Mouse (Mus musculus) left cerebral cortex, postnatal 10 days (tissue): ENCODE results near the gene 4930432M17Rik. TPM values are rescaled to one million over a fixed set of nuclear protein-coding genes. Genes with fewer than 3 reads are reported as not detected.

Experiments
- DNase-seq, 2 experiments: peaks; one replicate each; pipeline ENCODE4 v3.0.0; 2021 to 2022; ENCODE audit warnings: low spot score in 2 of 2, mixed read lengths in 1 of 2; ENCODE audit errors: extremely low spot score in 1 of 2
- intact Hi-C: fragments of 180-260 bp; cut with DNase I; formaldehyde crosslinking; loops from one replicate; pipeline ENCODE4 v1.15.1; 2025
- total RNA-seq, 2 experiments: library from RNA; stranded (reverse); gene quantifications; 2 replicates each; pipeline ENCODE4 v1.2.3; 2021

4930432M17Rik gene
- total RNA-seq, 2 experiments from 2014 or later, result not detected

GRCm38 (mm10) chr3:121721691-121722070, 51.1 kb downstream of the 4930432M17Rik start:
- DNase-seq, result no peak
- intact Hi-C loops, result loop anchor here (5.0 kb wide), 1 partner anchor 84 kb away; no protein-coding TSS in a partner anchor

- DNase-seq, result peak; percentile 73 to 92
- intact Hi-C loops, result loop anchor here (5.0 kb wide), 1 partner anchor 86 kb away; no protein-coding TSS in a partner anchor
Measured at GRCm38 (mm10) chr3:121722971-121723844, 52.6 kb downstream of the 4930432M17Rik start, which contains the start of gene F3. TSS of gene F3 (plus strand) at chr3:121723537.

DNA sequence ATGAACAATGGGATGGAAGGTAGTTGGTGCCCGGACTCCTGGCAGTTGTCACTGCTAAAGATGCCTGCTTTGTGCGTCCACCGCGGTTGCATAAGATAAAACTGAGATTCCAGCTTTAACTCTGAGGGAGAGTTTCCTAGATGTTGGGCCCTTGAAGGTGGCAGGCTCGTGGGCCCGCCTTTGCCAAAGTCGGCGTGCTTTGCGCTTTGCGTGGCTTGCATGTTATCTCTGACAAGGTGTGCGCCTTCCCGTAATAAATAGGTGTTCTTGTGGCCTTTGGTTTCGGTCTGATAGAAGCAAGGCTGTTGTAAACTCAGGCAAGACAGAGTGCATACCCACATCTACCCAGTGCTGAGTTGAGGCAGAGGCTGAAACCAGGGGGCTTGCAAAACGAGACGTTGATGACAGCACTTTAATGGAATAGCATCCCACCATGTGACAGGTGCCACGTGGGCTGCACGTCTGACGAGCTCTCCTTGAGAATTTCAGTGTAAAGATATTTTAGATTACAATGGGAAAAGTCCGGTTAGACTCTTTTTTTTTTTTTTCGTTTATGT, 53.5 kb downstream of the 4930432M17Rik start:
- DNase-seq, result no peak

GRCm38 (mm10) chr3:121724553-121724952, 54.0 kb downstream of the 4930432M17Rik start:
- intact Hi-C loops, result loop anchor here (5.0 kb wide), 1 partner anchor 87 kb away; no protein-coding TSS in a partner anchor
- DNase-seq, result no peak

More for the DNA sequence above, 53.5 kb downstream of the 4930432M17Rik start:
- intact Hi-C loops, result loop anchor here (5.0 kb wide), 1 partner anchor 87 kb away; no protein-coding TSS in a partner anchor

DNA sequence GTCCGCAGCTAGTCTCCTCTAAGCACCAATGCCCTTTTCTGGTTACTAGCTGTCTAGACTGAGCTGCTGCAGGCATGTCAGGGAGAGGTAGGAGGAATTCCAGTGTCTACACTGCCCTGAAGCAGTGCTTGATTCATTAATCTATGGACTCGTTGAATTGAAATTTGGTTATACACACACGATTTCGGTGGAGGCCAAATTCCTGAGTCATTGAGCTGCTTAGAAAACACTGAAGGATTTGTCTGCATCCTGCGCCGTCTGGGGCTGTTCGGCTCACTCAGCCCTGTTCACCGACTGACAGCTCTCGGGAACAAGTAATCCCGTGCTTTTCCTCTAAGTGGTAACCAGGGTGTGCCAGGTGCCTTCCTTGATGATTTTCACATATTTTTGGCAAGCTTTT, 55.1 kb downstream of the 4930432M17Rik start:
- intact Hi-C loops, result no loop called here
- DNase-seq, result no peak

DNA sequence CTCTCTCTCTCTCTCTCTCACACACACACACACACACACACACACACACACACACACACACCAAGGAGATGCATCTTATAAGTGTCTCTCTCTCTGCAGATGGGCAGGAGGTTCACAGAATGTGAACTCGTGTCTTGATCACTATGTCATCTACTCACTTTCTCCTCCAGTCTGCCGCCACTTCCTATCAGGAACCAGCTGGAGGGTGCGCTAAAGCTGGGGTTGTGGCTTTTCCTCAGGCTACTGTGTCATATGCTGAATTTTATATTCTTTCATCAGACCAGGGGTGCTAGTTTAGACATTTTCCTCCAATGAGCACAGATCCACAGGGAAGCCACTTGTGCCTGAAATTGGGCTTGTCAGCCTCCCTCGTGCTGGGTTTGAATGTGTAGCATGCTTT, 59.1 kb downstream of the 4930432M17Rik start:
- intact Hi-C loops, result no loop called here
- DNase-seq, result no peak

Other genes starting within 250 kb of the 4930432M17Rik start
- gene Cnn3, start 244.3 kb upstream of the 4930432M17Rik start, total RNA-seq, result 10 to 100 TPM; 67.4 to 70.1 TPM
- gene Slc44a3, start 138.4 kb upstream of the 4930432M17Rik start, total RNA-seq, result under 1 TPM in 1 of 2 experiments, not detected in 1; 0.17 TPM
- gene F3, start 52.8 kb downstream of the 4930432M17Rik start, total RNA-seq, result 10 to 100 TPM; 30.0 to 38.5 TPM
- gene Abcd3, start 144.5 kb downstream of the 4930432M17Rik start, total RNA-seq, result 10 to 100 TPM; 67.8 to 69.8 TPM